Mouse (Mus musculus) liver, adult 2 months (tissue): Measurements from ENCODE around the gene Krtap9-3.

Source experiments
- CTCF ChIP-seq: fragments of 200-500 bp; IDR thresholded peaks from 2 replicates; pipeline ENCODE4 v1.5.1; 2011; ENCODE audit warnings: low read depth, low read length, control low read depth
- POLR2A ChIP-seq: fragments of 200-500 bp; IDR thresholded peaks from 2 replicates; pipeline ENCODE4 v1.6.1; 2011; ENCODE audit warnings: low read length, control low read depth; ENCODE audit not compliant: insufficient read depth; ENCODE audit errors: extremely low read depth

DNA sequence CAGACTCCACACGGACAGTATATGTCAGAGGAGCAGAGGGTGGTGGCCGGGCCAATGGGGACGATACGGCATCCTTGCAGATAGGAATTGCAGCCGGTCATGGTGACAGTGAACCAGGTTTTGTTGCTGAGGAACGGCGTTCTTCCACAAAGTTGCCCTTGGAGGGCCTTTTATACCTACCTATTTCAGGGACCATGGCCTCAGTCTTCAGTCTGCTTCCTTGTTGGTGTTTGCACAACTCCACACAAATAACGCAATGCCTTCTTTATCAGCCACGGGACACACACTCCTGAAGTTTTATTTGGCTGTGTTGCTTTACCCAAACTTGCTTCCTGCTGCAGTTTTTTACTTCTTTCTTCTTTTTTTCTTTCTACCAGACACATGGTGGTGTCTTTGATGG is 38.5 kb downstream of the Krtap9-3 start, which contains the start of gene Gm11939:
- TF ChIP-seq CTCF = no peak
- TF ChIP-seq POLR2A = no peak
